In genomic region chr5:113664629-113665195, GRCm38 (mm10) we compare ENCODE assay signal across 25 mouse cellular contexts. TPM values are rescaled to one million over a fixed set of nuclear protein-coding genes. Genes with fewer than 3 reads are reported as not detected.
DNase-seq lines count a peak whose midpoint lies in the region; ATAC-seq and TF ChIP-seq lines count a peak whose summit lies in the region.
"Had no signal": no experiment of that assay in that cellular context is flagged by ENCODE, and none has a peak within 500 bp of the region (broad histone marks: within the 10 kb centered on the region; RNA-seq: fewer than 3 reads in every experiment).

No protein-coding gene starts in this region.

- H3K4me2 ChIP-seq in midbrain, embryonic 11.5 days, result no peak overlapping the region
- H3K4me2 ChIP-seq in kidney, embryonic 14.5 days (replicated peaks; ENCODE audit: low read depth, low read length), result no peak overlapping the region
- H3K4me2 ChIP-seq: embryonic facial prominence, embryonic 13.5 days; neural tube, embryonic 13.5 days had no signal

- H3K36me3 ChIP-seq in midbrain, embryonic 11.5 days (ENCODE audit: control insufficient read depth, insufficient read depth, low read length), result no peaks in the 10 kb centered on the region
- no peaks in the 10 kb centered on the region for H3K36me3 ChIP-seq in kidney, embryonic 14.5 days (ENCODE audit: control insufficient read depth, insufficient read depth, low read length)
- H3K36me3 ChIP-seq: embryonic facial prominence, embryonic 13.5 days; G1E; neural tube, embryonic 13.5 days had no signal

- peak; percentile 59 for DNase-seq in gastrocnemius, adult 2 months
- no peak for DNase-seq in gastrocnemius, postnatal 25 days
- DNase-seq in ES-CJ7 (ENCODE audit: low read depth, low spot score), result peak; percentile 94
- peak; percentile 66 for DNase-seq in skeletal muscle tissue, adult 2 months (ENCODE audit: low read depth, low spot score)
- DNase-seq in midbrain, embryonic 11.5 days (ENCODE audit: low spot score, missing footprints), result no peak
- DNase-seq in heart, adult 8-10 months (ENCODE audit: low spot score), result no peak
- DNase-seq: adrenal gland, adult 2 months; cerebellum, adult 11-12 months; kidney, adult 18-20 months; kidney, postnatal 14 days; layer of hippocampus, adult 9-11 months; right cerebral cortex, postnatal 25 days; thymus, postnatal 25 days had no signal

- 0 out of 2 replicates have a peak, but pooled peaks cover 4% of the 10 kb centered on the region for H3K9me3 ChIP-seq in midbrain, embryonic 11.5 days (ENCODE audit: control insufficient read depth, low read length)
- H3K9me3 ChIP-seq in kidney, embryonic 14.5 days (ENCODE audit: control insufficient read depth, low read length), result 0 out of 2 replicates have a peak, but pooled peaks cover 4% of the 10 kb centered on the region
- H3K9me3 ChIP-seq: embryonic facial prominence, embryonic 13.5 days had no signal

- no peaks in the 10 kb centered on the region for H3K4me1 ChIP-seq in midbrain, embryonic 11.5 days (ENCODE audit: control insufficient read depth, insufficient read depth, low read length)
- H3K4me1 ChIP-seq in kidney, embryonic 14.5 days (ENCODE audit: control insufficient read depth, insufficient read depth, low read length), result no peaks in the 10 kb centered on the region
- H3K4me1 ChIP-seq: megakaryocyte, embryonic 14.5 days; neural tube, embryonic 13.5 days had no signal

- 0 out of 2 replicates have a peak, but pooled peaks have one; percentile 29 for ATAC-seq in common myeloid progenitor, adult 5-6 weeks (replicated peaks; ENCODE audit: low read depth, poor library complexity, severe bottlenecking)
- ATAC-seq in midbrain, embryonic 11.5 days (ENCODE audit: low FRiP score), result no peak
- no peak for ATAC-seq in kidney, embryonic 14.5 days (ENCODE audit: low FRiP score, low TSS enrichment)
- ATAC-seq: forebrain, embryonic 16.5 days had no signal

- intact Hi-C loops in gastrocnemius, adult 2 months (cut with DNase I), result no loop called here

- TF ChIP-seq CTCF in gastrocnemius, adult 2 months (IDR thresholded peaks at IDR 0.05), result no peak

- WGBS in midbrain, embryonic 11.5 days, result 77% methylated on average over 12 of the region's 12 CpGs
- WGBS in kidney, embryonic 14.5 days, result 70% methylated on average over 12 of the region's 12 CpGs

- H3K27me3 ChIP-seq in midbrain, embryonic 11.5 days (ENCODE audit: control insufficient read depth, insufficient read depth, low read length), result no peaks in the 10 kb centered on the region
- H3K27me3 ChIP-seq in kidney, embryonic 14.5 days (ENCODE audit: control insufficient read depth, insufficient read depth, low read length), result no peaks in the 10 kb centered on the region
- H3K27me3 ChIP-seq: embryonic facial prominence, embryonic 13.5 days; neural tube, embryonic 13.5 days had no signal

- no peak overlapping the region for H3K9ac ChIP-seq in midbrain, embryonic 11.5 days (ENCODE audit: low read length)
- H3K9ac ChIP-seq in kidney, embryonic 14.5 days (ENCODE audit: low read depth, low read length), result no peak overlapping the region
- H3K9ac ChIP-seq: embryonic facial prominence, embryonic 13.5 days; neural tube, embryonic 13.5 days had no signal

- H3K27ac ChIP-seq in gastrocnemius, adult 2 months, result peak overlapping the region; percentile 46; the same call in 1 of the 2 replicates
- H3K27ac ChIP-seq in midbrain, embryonic 11.5 days (ENCODE audit: low read depth, low read length), result no peak overlapping the region
- no peak overlapping the region for H3K27ac ChIP-seq in kidney, embryonic 14.5 days (ENCODE audit: low read depth, low read length)
- H3K27ac ChIP-seq: embryonic facial prominence, embryonic 13.5 days; neural tube, embryonic 13.5 days had no signal

- no peak overlapping the region for H3K4me3 ChIP-seq in gastrocnemius, adult 2 months
- H3K4me3 ChIP-seq in midbrain, embryonic 11.5 days (ENCODE audit: low read depth, low read length), result no peak overlapping the region
- no peak overlapping the region for H3K4me3 ChIP-seq in kidney, embryonic 14.5 days (ENCODE audit: low read length)
- H3K4me3 ChIP-seq: embryonic facial prominence, embryonic 13.5 days; megakaryocyte, embryonic 14.5 days; neural tube, embryonic 13.5 days had no signal

RNA-seq across cellular contexts. Expression of gene Cmklr1, which starts 14.5 kb away (rescaled TPM):
- 10 to 100 TPM; 10.8 to 17.1 TPM for total RNA-seq in gastrocnemius, adult 2 months (2021)
- total RNA-seq in gastrocnemius, postnatal 25 days (2021), result 10 to 100 TPM; 14.6 to 15.4 TPM
- total RNA-seq in common myeloid progenitor, adult 5-6 weeks (2017), result 0.27 TPM in 1 of 2 replicates, not detected in the other
- 0.98 and 2.2 TPM in 2 replicates for polyA plus RNA-seq in midbrain, embryonic 11.5 days (2014; fragmentation: Nextera tagmentation; extraction: Ambion mirVana)
- 10 to 100 TPM; 14.8 to 30.1 (median 17.9) TPM for total RNA-seq in heart, adult 8-10 months (2022)
- 3.6 and 4.9 TPM in 2 replicates for polyA plus RNA-seq in kidney, embryonic 14.5 days (2014; fragmentation: Nextera tagmentation; extraction: Ambion mirVana)
- total RNA-seq: hematopoietic stem cell, adult 5-6 weeks had no signal
- polyA plus RNA-seq: G1E had no signal

RNA-seq across cellular contexts. Expression of gene 1700069L16Rik, which starts 59.9 kb away (rescaled TPM):
- not detected for total RNA-seq in gastrocnemius, adult 2 months (2021)
- not detected for total RNA-seq in gastrocnemius, postnatal 25 days (2021)
- total RNA-seq in common myeloid progenitor, adult 5-6 weeks (2017), result not detected in 2 replicates
- not detected in 2 replicates for polyA plus RNA-seq in midbrain, embryonic 11.5 days (2014; fragmentation: Nextera tagmentation; extraction: Ambion mirVana)
- not detected for total RNA-seq in heart, adult 8-10 months (2022)
- not detected in 2 replicates for polyA plus RNA-seq in kidney, embryonic 14.5 days (2014; fragmentation: Nextera tagmentation; extraction: Ambion mirVana)
- total RNA-seq: adrenal gland, adult 2 months; G1E; hematopoietic stem cell, adult 5-6 weeks; liver, adult 2 months had no signal
- polyA plus RNA-seq: adrenal gland, adult 2 months; embryonic facial prominence, embryonic 13.5 days; forebrain, embryonic 16.5 days; G1E; gonadal fat pad, adult 2 months; heart, embryonic 14.5 days; liver, adult 2 months; lung, embryonic 16.5 days; neural tube, embryonic 13.5 days had no signal

Comparison
In these comparisons a context has a peak if more than half of its experiments do, and no peak if none do; other contexts are left out.
1. DNase-seq: peak in gastrocnemius, adult 2 months (single experiment), ES-CJ7 (single experiment) and skeletal muscle tissue, adult 2 months (single experiment); none in gastrocnemius, postnatal 25 days (single experiment), midbrain, embryonic 11.5 days (single experiment) and heart, adult 8-10 months (single experiment).